In genomic region chr10:20285994-20286836, GRCm38 (mm10) we compare ENCODE assay signal across 8 mouse cellular contexts. TPM values are rescaled to one million over a fixed set of nuclear protein-coding genes. Genes with fewer than 3 reads are reported as not detected.
A peak's percentile ranks its signal among the peaks of the same experiment; 100 is the strongest.
DNase-seq lines count a peak whose midpoint lies in the region; ATAC-seq and TF ChIP-seq lines count a peak whose summit lies in the region.

No protein-coding gene starts in this region.

- intact Hi-C loops in left cerebral cortex, adult 2 months (cut with DNase I), result loop anchor here (5.0 kb wide), 1 partner anchor 666 kb away; the partner anchor contains the start of gene Ahi1

- H3K4me2 ChIP-seq in embryonic facial prominence, embryonic 12.5 days (replicated peaks), result peak overlapping the region; percentile 38
- peak overlapping the region; percentile 42 for H3K4me2 ChIP-seq in hindbrain, embryonic 13.5 days

- H3K27me3 ChIP-seq in embryonic facial prominence, embryonic 12.5 days, result no peaks in the 10 kb centered on the region
- H3K27me3 ChIP-seq in hindbrain, embryonic 13.5 days, result no peaks in the 10 kb centered on the region

- peak overlapping the region; percentile 69 for H3K27ac ChIP-seq in left cerebral cortex, adult 2 months
- H3K27ac ChIP-seq in embryonic facial prominence, embryonic 12.5 days, result peak overlapping the region; percentile 75
- H3K27ac ChIP-seq in hindbrain, embryonic 13.5 days, result peak overlapping the region; percentile 92

- 0 out of 2 replicates have a peak, but pooled peaks have one; percentile 66 for ATAC-seq in embryonic facial prominence, embryonic 12.5 days (ENCODE audit: insufficient number of reproducible peaks, insufficient read depth, low FRiP score, low TSS enrichment)
- ATAC-seq in hindbrain, embryonic 13.5 days (ENCODE audit: low FRiP score), result peak; percentile 67
- no peak for ATAC-seq in megakaryocyte progenitor cell, adult 5-6 weeks (replicated peaks; ENCODE audit: poor library complexity)

- 0 out of 2 replicates have a peak overlapping the region, but pooled peaks have one; percentile 11 for H3K4me3 ChIP-seq in left cerebral cortex, adult 2 months
- no peak overlapping the region for H3K4me3 ChIP-seq in embryonic facial prominence, embryonic 12.5 days
- 0 out of 2 replicates have a peak overlapping the region, but pooled peaks have one; percentile 1 for H3K4me3 ChIP-seq in hindbrain, embryonic 13.5 days

- peaks cover 30% of the 10 kb centered on the region for H3K4me1 ChIP-seq in embryonic facial prominence, embryonic 12.5 days
- peaks cover 29% of the 10 kb centered on the region for H3K4me1 ChIP-seq in hindbrain, embryonic 13.5 days (replicated peaks)

- no peak for DNase-seq in left cerebral cortex, adult 2 months (ENCODE audit: extremely low spot score in 1 of 2, low spot score in 2 of 2)
- no peak for DNase-seq in left cerebral cortex, adult 11 months (ENCODE audit: low spot score)
- DNase-seq in neural tube, embryonic 10.5 days (ENCODE audit: extremely low spot score, low spot score), result peak; percentile 41
- no peak for DNase-seq in cerebellum, adult 9-10 months
- DNase-seq in thymus, postnatal 4 days, result no peak

- no peaks in the 10 kb centered on the region for H3K36me3 ChIP-seq in embryonic facial prominence, embryonic 12.5 days
- H3K36me3 ChIP-seq in hindbrain, embryonic 13.5 days, result no peaks in the 10 kb centered on the region

- 21% methylated on average over 15 of the region's 15 CpGs for WGBS in embryonic facial prominence, embryonic 12.5 days
- WGBS in hindbrain, embryonic 13.5 days, result 17% methylated on average over 15 of the region's 15 CpGs

- H3K9ac ChIP-seq in embryonic facial prominence, embryonic 12.5 days, result no peak overlapping the region; the same call in 1 of the 2 replicates
- peak overlapping the region; percentile 66 for H3K9ac ChIP-seq in hindbrain, embryonic 13.5 days

- TF ChIP-seq CTCF in left cerebral cortex, adult 2 months (IDR thresholded peaks at IDR 0.05), result no peak

- no peaks in the 10 kb centered on the region for H3K9me3 ChIP-seq in embryonic facial prominence, embryonic 12.5 days
- no peaks in the 10 kb centered on the region for H3K9me3 ChIP-seq in hindbrain, embryonic 13.5 days

RNA-seq across cellular contexts. Expression of gene Bclaf1, which starts 26.1 kb away (rescaled TPM):
- 100 to 1,000 TPM; 116 to 131 TPM for total RNA-seq in left cerebral cortex, adult 2 months (2021)
- polyA plus RNA-seq in embryonic facial prominence, embryonic 12.5 days (2016; fragmentation: Nextera tagmentation; extraction: Ambion mirVana), result 153 and 156 TPM in 2 replicates
- polyA plus RNA-seq in hindbrain, embryonic 13.5 days (2015; fragmentation: Nextera tagmentation; extraction: Ambion mirVana), result 127 and 138 TPM in 2 replicates
- total RNA-seq in megakaryocyte progenitor cell, adult 5-6 weeks (2015), result 185 and 245 TPM in 2 replicates
- total RNA-seq in megakaryocyte progenitor cell, adult 5-6 weeks (2017), result 401 and 633 TPM in 2 replicates
